Comparison of ENCODE assay signal across 8 mouse cellular contexts in the genomic region with DNA sequence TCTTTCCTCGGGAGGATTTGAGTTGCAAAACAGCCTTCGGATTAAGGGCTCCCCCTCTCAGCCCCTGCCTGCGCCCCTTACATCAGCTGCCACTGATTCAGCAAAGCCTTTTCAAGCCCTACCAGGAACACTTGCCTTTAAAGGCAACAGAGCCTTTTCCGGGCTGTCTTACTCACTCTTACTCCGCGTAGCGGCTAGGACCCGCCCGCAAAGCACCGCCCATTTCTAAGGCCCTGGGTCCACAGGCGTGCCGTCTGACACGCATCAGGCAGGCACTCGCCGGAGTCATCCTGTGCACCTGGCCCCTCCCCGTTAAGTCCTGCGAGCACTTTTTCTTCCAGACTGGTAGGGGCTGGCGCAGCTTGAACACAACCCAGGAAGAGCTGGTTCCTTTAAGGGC. TPM values are rescaled to one million over a fixed set of nuclear protein-coding genes. Genes with fewer than 3 reads are reported as not detected.
DNase-seq lines count a peak whose midpoint lies in the region; ATAC-seq and TF ChIP-seq lines count a peak whose summit lies in the region.

No protein-coding gene starts in this region.

- peak overlapping the region; percentile 50 for H3K9ac ChIP-seq in hindbrain, embryonic 14.5 days
- peak overlapping the region; percentile 63 for H3K9ac ChIP-seq in midbrain, embryonic 11.5 days (ENCODE audit: low read length)

- no peaks in the 10 kb centered on the region for H3K9me3 ChIP-seq in hindbrain, embryonic 14.5 days (ENCODE audit: control insufficient read depth, low read length)
- no peaks in the 10 kb centered on the region for H3K9me3 ChIP-seq in limb, embryonic 10.5 days (replicated peaks)
- no peaks in the 10 kb centered on the region for H3K9me3 ChIP-seq in midbrain, embryonic 11.5 days (ENCODE audit: control insufficient read depth, low read length)

- WGBS in hindbrain, embryonic 14.5 days, result under 1% methylated on average over 18 of the region's 18 CpGs
- 1% methylated on average over 18 of the region's 18 CpGs for WGBS in limb, embryonic 10.5 days
- under 1% methylated on average over 18 of the region's 18 CpGs for WGBS in midbrain, embryonic 11.5 days
- under 1% methylated on average over 18 of the region's 18 CpGs for WGBS in small intestine, adult 2 months

- no peak for TF ChIP-seq POLR2A in small intestine, adult 2 months (IDR thresholded peaks at IDR 0.05; ENCODE audit: low read depth, low read length)

- peak; percentile 83 for DNase-seq in MEL-GATA-1-ER (ENCODE audit: extremely low read depth, low read depth)
- DNase-seq in c-Kit-negative CD71-positive TER-119-positive erythroid progenitor cells, embryonic 14.5 days (ENCODE audit: low read depth, low spot score), result peak; percentile 83
- peak; percentile 55 for DNase-seq in hindbrain, embryonic 14.5 days (ENCODE audit: low spot score)
- peak; percentile 77 for DNase-seq in limb, embryonic 10.5 days (ENCODE audit: low spot score)
- DNase-seq in midbrain, embryonic 11.5 days (ENCODE audit: low spot score, missing footprints), result peak; percentile 93

- peak overlapping the region; percentile 61 for H3K4me2 ChIP-seq in hindbrain, embryonic 14.5 days (replicated peaks)
- peak overlapping the region; percentile 59 for H3K4me2 ChIP-seq in midbrain, embryonic 11.5 days

- H3K4me1 ChIP-seq in hindbrain, embryonic 14.5 days (replicated peaks; ENCODE audit: control insufficient read depth, insufficient read depth, low read length), result peaks cover 9% of the 10 kb centered on the region
- peaks cover 46% of the 10 kb centered on the region for H3K4me1 ChIP-seq in limb, embryonic 10.5 days
- peaks cover 26% of the 10 kb centered on the region for H3K4me1 ChIP-seq in midbrain, embryonic 11.5 days (ENCODE audit: control insufficient read depth, insufficient read depth, low read length)
- peaks cover 12% of the 10 kb centered on the region; the same call in 1 of the 2 replicates for H3K4me1 ChIP-seq in small intestine, adult 2 months (ENCODE audit: control insufficient read depth, insufficient read depth, insufficient read length, low read length)

- peak overlapping the region; percentile 26 for H3K4me3 ChIP-seq in hindbrain, embryonic 14.5 days (replicated peaks; ENCODE audit: low read length)
- peak overlapping the region; percentile 46 for H3K4me3 ChIP-seq in limb, embryonic 10.5 days
- H3K4me3 ChIP-seq in midbrain, embryonic 11.5 days (ENCODE audit: low read depth, low read length), result peak overlapping the region; percentile 28
- H3K4me3 ChIP-seq in small intestine, adult 2 months (ENCODE audit: low read depth, low read length), result peak overlapping the region; percentile 32

- H3K36me3 ChIP-seq in hindbrain, embryonic 14.5 days (replicated peaks; ENCODE audit: control insufficient read depth, insufficient read depth), result no peaks in the 10 kb centered on the region
- H3K36me3 ChIP-seq in limb, embryonic 10.5 days, result no peaks in the 10 kb centered on the region
- no peaks in the 10 kb centered on the region for H3K36me3 ChIP-seq in midbrain, embryonic 11.5 days (ENCODE audit: control insufficient read depth, insufficient read depth, low read length)
- H3K36me3 ChIP-seq in small intestine, adult 2 months (ENCODE audit: control insufficient read depth, insufficient read depth, low read length), result no peaks in the 10 kb centered on the region

- peak; percentile 40 for ATAC-seq in frontal cortex, adult (ENCODE audit: low TSS enrichment)
- ATAC-seq in hindbrain, embryonic 14.5 days (ENCODE audit: low FRiP score), result peak; percentile 31; the same call in 1 of the 2 replicates
- ATAC-seq in midbrain, embryonic 11.5 days (ENCODE audit: low FRiP score), result 0 out of 2 replicates have a peak, but pooled peaks have one; percentile 10
- no peak for ATAC-seq in erythroid progenitor cell, adult 5-6 weeks (replicated peaks; ENCODE audit: low FRiP score, poor library complexity, severe bottlenecking)

- H3K27ac ChIP-seq in hindbrain, embryonic 14.5 days, result peak overlapping the region; percentile 26; the same call in 1 of the 2 replicates
- peak overlapping the region; percentile 77 for H3K27ac ChIP-seq in limb, embryonic 10.5 days
- H3K27ac ChIP-seq in midbrain, embryonic 11.5 days (ENCODE audit: low read depth, low read length), result peak overlapping the region; percentile 32
- H3K27ac ChIP-seq in small intestine, adult 2 months (ENCODE audit: insufficient read depth, low read depth, low read length), result no peak overlapping the region

- no peaks in the 10 kb centered on the region; the same call in 1 of the 2 replicates for H3K27me3 ChIP-seq in hindbrain, embryonic 14.5 days (ENCODE audit: control insufficient read depth, insufficient read depth, low read length)
- H3K27me3 ChIP-seq in limb, embryonic 10.5 days (ENCODE audit: low read depth, poor library complexity, severe bottlenecking), result no peaks in the 10 kb centered on the region
- H3K27me3 ChIP-seq in midbrain, embryonic 11.5 days (ENCODE audit: control insufficient read depth, insufficient read depth, low read length), result no peaks in the 10 kb centered on the region
- no peaks in the 10 kb centered on the region for H3K27me3 ChIP-seq in small intestine, adult 2 months (ENCODE audit: control insufficient read depth, insufficient read depth, low read length)

- TF ChIP-seq CTCF in small intestine, adult 2 months (IDR thresholded peaks at IDR 0.05; ENCODE audit: extremely low read depth, insufficient read length, insufficient replicate concordance, low read depth, low read length), result no peak

RNA-seq across cellular contexts. Expression of a gene that starts 2.8 kb away (rescaled TPM):
- polyA plus RNA-seq in hindbrain, embryonic 14.5 days (2014; fragmentation: Nextera tagmentation; extraction: Ambion mirVana), result 86.5 and 92.1 TPM in 2 replicates
- polyA plus RNA-seq in limb, embryonic 10.5 days (2016; fragmentation: Nextera tagmentation; extraction: Ambion mirVana), result 110 and 139 TPM in 2 replicates
- 152 and 158 TPM in 2 replicates for polyA plus RNA-seq in midbrain, embryonic 11.5 days (2014; fragmentation: Nextera tagmentation; extraction: Ambion mirVana)
- polyA plus RNA-seq in small intestine, adult 2 months (2012; rRNA removed), result 20.1 and 24.1 TPM in 2 replicates
- 1.1 and 5.4 TPM in 2 replicates for total RNA-seq in erythroid progenitor cell, adult 5-6 weeks (2015; ENCODE audit: low replicate concordance)
- total RNA-seq in erythroid progenitor cell, adult 5-6 weeks (2017; ENCODE audit: low replicate concordance), result 1.0 TPM in 1 of 2 replicates, not detected in the other
